Mouse (Mus musculus) kidney, adult 9 months (tissue): ENCODE results near the gene Rpl6.
A peak's percentile ranks its signal among the peaks of the same experiment; 100 is the strongest.
"Not testable (repeated sequence)": the region's sequence is repeated elsewhere in the genome, so short reads cannot be mapped to it uniquely, and the experiment has no call there.

Experiments
- DNase-seq: peaks from one replicate; pipeline ENCODE4 v3.0.0; 2022

Gene Rpl6

GRCm38 (mm10) chr5:121197337-121197736 is 6.9 kb upstream of the Rpl6 start:
- DNase-seq = no peak

GRCm38 (mm10) chr5:121198376-121198775 is 5.9 kb upstream of the Rpl6 start:
- no peak for DNase-seq

GRCm38 (mm10) chr5:121201739-121202138 is 2.5 kb upstream of the Rpl6 start:
- peak; percentile 77 for DNase-seq

GRCm38 (mm10) chr5:121202467-121202866 is 1.8 kb upstream of the Rpl6 start:
- no peak for DNase-seq

- not testable (repeated sequence) for DNase-seq
Measured at GRCm38 (mm10) chr5:121205537-121206130, 1.4 kb downstream of the Rpl6 start.

GRCm38 (mm10) chr5:121206540-121206939 is 2.3 kb downstream of the Rpl6 start:
- no peak for DNase-seq

- no peak for DNase-seq
Measured at GRCm38 (mm10) chr5:121206984-121207383, 2.7 kb downstream of the Rpl6 start.

- DNase-seq = no peak
Measured at GRCm38 (mm10) chr5:121209755-121210600, 5.7 kb downstream of the Rpl6 start.

GRCm38 (mm10) chr5:121210601-121210924 is 6.3 kb downstream of the Rpl6 start:
- no peak for DNase-seq

- no peak for DNase-seq
Measured at GRCm38 (mm10) chr5:121212108-121212507, 7.8 kb downstream of the Rpl6 start.

- no peak for DNase-seq
Measured at GRCm38 (mm10) chr5:121214707-121215106, 10.4 kb downstream of the Rpl6 start.

- peak; percentile 78 for DNase-seq
Measured at GRCm38 (mm10) chr5:121215380-121216125, 11.3 kb downstream of the Rpl6 start.

GRCm38 (mm10) chr5:121216126-121216446 is 11.8 kb downstream of the Rpl6 start:
- no peak for DNase-seq

- not testable (repeated sequence) for DNase-seq
Measured at GRCm38 (mm10) chr5:121216584-121217312, 12.5 kb downstream of the Rpl6 start.

GRCm38 (mm10) chr5:121217313-121217634 is 13.0 kb downstream of the Rpl6 start:
- no peak for DNase-seq

- DNase-seq = no peak
Measured at GRCm38 (mm10) chr5:121219190-121219589, 14.9 kb downstream of the Rpl6 start.

GRCm38 (mm10) chr5:121219980-121220731 is 15.9 kb downstream of the Rpl6 start, which contains the start of gene Hectd4:
Gene Hectd4 (plus strand): TSS chr5:121220219.
- DNase-seq = peak; percentile 98

- peak; percentile 23 for DNase-seq
Measured at GRCm38 (mm10) chr5:121220732-121221301, 16.5 kb downstream of the Rpl6 start.

GRCm38 (mm10) chr5:121221328-121221850 is 17.1 kb downstream of the Rpl6 start:
- DNase-seq = no peak

- DNase-seq = not testable (repeated sequence)
Measured at GRCm38 (mm10) chr5:121224020-121224419, 19.7 kb downstream of the Rpl6 start.

GRCm38 (mm10) chr5:121224856-121225255 is 20.6 kb downstream of the Rpl6 start:
- no peak for DNase-seq

GRCm38 (mm10) chr5:121225854-121226253 is 21.6 kb downstream of the Rpl6 start:
- no peak for DNase-seq
